Mouse (Mus musculus): Measurements from ENCODE around the gene Gpr152. TPM values are rescaled to one million over a fixed set of nuclear protein-coding genes. Genes with fewer than 3 reads are reported as not detected.

The Gpr152 gene
- polyA plus RNA-seq, 1 experiment from 2014 or later, result not detected

DNA sequence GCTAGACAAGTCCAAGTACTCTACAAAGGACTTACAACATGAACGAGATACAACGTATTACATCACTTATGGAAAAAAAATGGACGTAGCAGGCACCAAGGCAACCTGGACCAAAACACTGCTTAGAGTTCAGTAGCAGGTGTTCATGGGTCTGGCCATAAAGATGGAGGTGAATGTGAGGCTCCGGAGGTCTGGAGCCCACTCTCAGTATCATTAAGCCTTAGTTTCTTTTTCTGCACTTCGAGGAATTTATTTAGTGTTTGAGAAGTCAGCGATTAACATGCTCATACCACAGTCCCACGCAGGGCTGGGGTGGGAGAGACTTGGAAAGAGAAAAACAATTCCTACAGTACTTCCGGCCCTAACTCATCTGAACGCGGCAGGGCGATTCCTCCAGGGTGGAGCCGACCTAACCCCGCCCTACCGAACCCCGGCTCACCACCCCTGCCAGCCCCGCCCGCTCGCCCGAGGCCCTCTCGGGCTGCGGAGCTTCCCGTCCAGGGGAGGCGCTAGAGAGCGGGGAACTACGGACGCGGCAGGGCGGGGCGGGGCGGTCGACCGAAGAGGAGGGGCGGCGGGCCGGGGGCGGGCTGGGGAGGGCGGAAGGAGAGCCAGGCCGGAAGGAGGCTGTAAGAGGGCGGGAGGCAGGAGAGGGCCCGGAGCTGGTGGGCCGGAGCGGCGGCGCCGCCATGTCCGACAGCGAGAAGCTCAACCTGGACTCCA lies 52.1 kb downstream of the Gpr152 start, which contains the start of gene Ppp1ca:
Gene Ppp1ca (plus strand): TSS at position 538 of the 723 bp plus-strand sequence.
- 7% methylated on average over 47 of the region's 47 CpGs for WGBS
- no peaks in the 10 kb centered on the region for H3K9me3 ChIP-seq
- peak; percentile 94 for ATAC-seq (ENCODE audit: low FRiP score, low read depth)
- peaks cover 20% of the 10 kb centered on the region for H3K4me1 ChIP-seq
- no peaks in the 10 kb centered on the region; the same call in 1 of the 2 replicates for H3K27me3 ChIP-seq (replicated peaks)
- H3K4me2 ChIP-seq (replicated peaks), result peak within 1 kb of the TSS; percentile 95
- peaks cover 36% of the 10 kb centered on the region for H3K36me3 ChIP-seq
- H3K4me3 ChIP-seq, result peak within 1 kb of the TSS; percentile 96
- peak within 1 kb of the TSS; percentile 73 for H3K27ac ChIP-seq
- peak within 1 kb of the TSS; percentile 98 for H3K9ac ChIP-seq

GRCm38 (mm10) chr19:4192251-4192985 lies 52.8 kb downstream of the Gpr152 start:
- H3K36me3 ChIP-seq, result peaks cover 43% of the 10 kb centered on the region
- peak overlapping the region; percentile 96 for H3K4me3 ChIP-seq
- H3K9ac ChIP-seq, result peak overlapping the region; percentile 98
- H3K27ac ChIP-seq, result peak overlapping the region; percentile 73
- under 1% methylated on average over 51 of the region's 52 CpGs for WGBS
- H3K4me1 ChIP-seq, result peaks cover 22% of the 10 kb centered on the region
- ATAC-seq (ENCODE audit: low FRiP score, low read depth), result peak; percentile 73
- no peaks in the 10 kb centered on the region; the same call in 1 of the 2 replicates for H3K27me3 ChIP-seq (replicated peaks)
- peak overlapping the region; percentile 95 for H3K4me2 ChIP-seq (replicated peaks)
- H3K9me3 ChIP-seq, result no peaks in the 10 kb centered on the region

GRCm38 (mm10) chr19:4193129-4193528 lies 53.5 kb downstream of the Gpr152 start:
- peak overlapping the region; percentile 96 for H3K4me3 ChIP-seq
- H3K4me2 ChIP-seq (replicated peaks), result peak overlapping the region; percentile 95
- no peak for ATAC-seq (ENCODE audit: low FRiP score, low read depth)
- WGBS, result 68% methylated on average over 6 of the region's 6 CpGs
- peak overlapping the region; percentile 98 for H3K9ac ChIP-seq
- H3K9me3 ChIP-seq, result no peaks in the 10 kb centered on the region
- peaks cover 22% of the 10 kb centered on the region for H3K4me1 ChIP-seq
- no peaks in the 10 kb centered on the region; the same call in 1 of the 2 replicates for H3K27me3 ChIP-seq (replicated peaks)
- H3K27ac ChIP-seq, result no peak overlapping the region
- H3K36me3 ChIP-seq, result peaks cover 48% of the 10 kb centered on the region

DNA sequence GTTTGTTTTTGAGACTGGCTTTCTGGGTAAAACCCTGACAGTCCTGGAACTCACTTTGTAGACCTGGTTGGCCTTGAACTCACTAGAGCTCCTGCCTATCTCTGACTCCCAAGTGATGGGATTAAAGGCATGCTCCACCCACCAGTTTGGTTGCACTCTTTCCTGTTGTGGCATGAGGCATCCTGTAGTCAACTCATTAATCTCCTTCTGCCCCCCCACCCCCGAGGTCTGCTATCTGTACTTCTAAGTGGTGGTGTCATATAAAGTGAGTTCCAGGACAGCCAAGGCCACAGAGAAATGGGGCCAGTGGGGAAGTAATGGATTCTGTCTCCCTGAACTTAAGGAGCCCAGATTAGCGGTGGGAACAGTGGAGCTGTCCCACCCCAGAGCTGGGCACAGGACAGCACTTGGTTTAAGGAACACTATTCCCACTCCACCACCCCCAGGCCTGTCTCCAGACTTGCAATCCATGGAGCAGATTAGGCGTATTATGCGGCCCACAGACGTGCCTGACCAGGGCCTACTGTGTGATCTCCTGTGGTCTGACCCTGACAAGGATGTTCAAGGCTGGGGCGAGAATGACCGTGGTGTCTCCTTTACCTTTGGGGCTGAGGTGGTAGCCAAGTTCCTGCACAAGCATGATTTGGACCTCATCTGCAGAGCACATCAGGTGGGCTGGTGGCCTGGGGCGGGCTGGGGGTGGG lies 54.6 kb downstream of the Gpr152 start:
- Histone ChIP-seq H3K27ac (no peak overlapping the region), H3K4me2 (replicated peaks) (peak overlapping the region; percentile 95; the same call in 1 of the 2 replicates), H3K36me3 (peaks cover 48% of the 10 kb centered on the region), H3K27me3 (replicated peaks) (no peaks in the 10 kb centered on the region; the same call in 1 of the 2 replicates), H3K4me3 (no peak overlapping the region), H3K4me1 (peaks cover 22% of the 10 kb centered on the region), H3K9ac (no peak overlapping the region), H3K9me3 (no peaks in the 10 kb centered on the region)
- 91% methylated on average over 8 of the region's 8 CpGs for WGBS
- ATAC-seq (ENCODE audit: low FRiP score, low read depth), result no peak

DNA sequence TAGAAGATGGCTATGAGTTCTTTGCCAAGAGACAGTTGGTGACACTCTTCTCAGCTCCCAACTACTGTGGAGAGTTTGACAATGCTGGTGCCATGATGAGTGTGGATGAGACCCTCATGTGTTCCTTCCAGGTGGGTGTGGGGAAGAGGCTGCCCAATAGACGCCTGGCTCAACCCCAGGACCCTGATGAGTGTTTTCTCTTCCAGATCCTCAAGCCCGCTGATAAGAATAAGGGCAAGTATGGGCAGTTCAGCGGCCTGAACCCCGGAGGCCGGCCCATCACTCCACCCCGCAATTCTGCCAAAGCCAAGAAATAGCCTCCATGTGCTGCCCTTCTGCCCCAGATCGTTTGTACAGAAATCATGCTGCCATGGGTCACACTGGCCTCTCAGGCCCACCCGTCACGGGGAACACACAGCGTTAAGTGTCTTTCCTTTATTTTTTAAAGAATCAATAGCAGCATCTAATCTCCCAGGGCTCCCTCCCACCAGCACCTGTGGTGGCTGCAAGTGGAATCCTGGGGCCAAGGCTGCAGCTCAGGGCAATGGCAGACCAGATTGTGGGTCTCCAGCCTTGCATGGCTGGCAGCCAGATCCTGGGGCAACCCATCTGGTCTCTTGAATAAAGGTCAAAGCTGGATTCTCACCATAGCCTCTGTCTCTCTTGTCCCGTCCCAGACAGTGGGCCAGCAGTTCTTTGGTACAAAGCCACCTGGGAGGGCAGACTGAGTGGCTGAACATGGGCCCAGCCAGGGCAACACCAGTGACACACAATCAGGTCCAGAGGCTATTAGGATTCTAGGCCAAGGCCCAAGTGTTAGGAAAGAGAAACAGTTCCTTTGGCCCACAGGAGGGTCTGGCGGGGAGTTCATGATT lies 55.4 kb downstream of the Gpr152 start:
- Histone ChIP-seq H3K9ac (no peak overlapping the region), H3K36me3 (peaks cover 50% of the 10 kb centered on the region), H3K4me2 (replicated peaks) (no peak overlapping the region), H3K4me1 (peaks cover 22% of the 10 kb centered on the region), H3K4me3 (no peak overlapping the region), H3K27ac (no peak overlapping the region), H3K27me3 (replicated peaks) (no peaks in the 10 kb centered on the region), H3K9me3 (no peaks in the 10 kb centered on the region)
- no peak for ATAC-seq (ENCODE audit: low FRiP score, low read depth)
- WGBS, result 78% methylated on average over 12 of the region's 12 CpGs

Other genes with a start within 250 kb of the Gpr152 start
- 19.7 and 22.0 TPM in 2 replicates for gene Tcirg1, start 232.7 kb upstream of the Gpr152 start, polyA plus RNA-seq (2016; fragmentation: Nextera tagmentation; extraction: Ambion mirVana)
- gene Ndufs8, start 227.0 kb upstream of the Gpr152 start, polyA plus RNA-seq (2016; fragmentation: Nextera tagmentation; extraction: Ambion mirVana), result 226 and 234 TPM in 2 replicates
- 0.84 and 0.87 TPM in 2 replicates for gene Aldh3b1, start 210.0 kb upstream of the Gpr152 start, polyA plus RNA-seq (2016; fragmentation: Nextera tagmentation; extraction: Ambion mirVana)
- gene Unc93b1, start 204.6 kb upstream of the Gpr152 start, polyA plus RNA-seq (2016; fragmentation: Nextera tagmentation; extraction: Ambion mirVana), result 8.4 and 11.1 TPM in 2 replicates
- not detected in 2 replicates for gene Aldh3b3, start 181.1 kb upstream of the Gpr152 start, polyA plus RNA-seq (2016; fragmentation: Nextera tagmentation; extraction: Ambion mirVana)
- gene Aldh3b2, start 167.5 kb upstream of the Gpr152 start, polyA plus RNA-seq (2016; fragmentation: Nextera tagmentation; extraction: Ambion mirVana), result 0.65 and 0.68 TPM in 2 replicates
- 2.8 and 3.2 TPM in 2 replicates for gene Acy3, start 153.2 kb upstream of the Gpr152 start, polyA plus RNA-seq (2016; fragmentation: Nextera tagmentation; extraction: Ambion mirVana)
- not detected in 2 replicates for gene Tbx10, start 147.0 kb upstream of the Gpr152 start, polyA plus RNA-seq (2016; fragmentation: Nextera tagmentation; extraction: Ambion mirVana)
- gene Nudt8, start 139.2 kb upstream of the Gpr152 start, polyA plus RNA-seq (2016; fragmentation: Nextera tagmentation; extraction: Ambion mirVana), result 20.6 and 22.8 TPM in 2 replicates
- gene Gm49405, start 139.2 kb upstream of the Gpr152 start, polyA plus RNA-seq (2016; fragmentation: Nextera tagmentation; extraction: Ambion mirVana), result 4.3 TPM in 2 replicates
- 4.5 and 6.0 TPM in 2 replicates for gene Doc2g, start 136.5 kb upstream of the Gpr152 start, polyA plus RNA-seq (2016; fragmentation: Nextera tagmentation; extraction: Ambion mirVana)
- 201 and 209 TPM in 2 replicates for gene Ndufv1, start 127.0 kb upstream of the Gpr152 start, polyA plus RNA-seq (2016; fragmentation: Nextera tagmentation; extraction: Ambion mirVana)
- gene Gstp1, start 101.8 kb upstream of the Gpr152 start, polyA plus RNA-seq (2016; fragmentation: Nextera tagmentation; extraction: Ambion mirVana), result 349 and 353 TPM in 2 replicates
- 1.8 and 2.8 TPM in 2 replicates for gene Gstp2, start 93.8 kb upstream of the Gpr152 start, polyA plus RNA-seq (2016; fragmentation: Nextera tagmentation; extraction: Ambion mirVana)
- gene Gstp3, start 80.2 kb upstream of the Gpr152 start, polyA plus RNA-seq (2016; fragmentation: Nextera tagmentation; extraction: Ambion mirVana), result not detected in 2 replicates
- gene Cabp2, start 58.2 kb upstream of the Gpr152 start, polyA plus RNA-seq (2016; fragmentation: Nextera tagmentation; extraction: Ambion mirVana), result not detected in 2 replicates
- 73.6 and 75.9 TPM in 2 replicates for gene Cdk2ap2, start 42.6 kb upstream of the Gpr152 start, polyA plus RNA-seq (2016; fragmentation: Nextera tagmentation; extraction: Ambion mirVana)
- gene Pitpnm1, start 39.8 kb upstream of the Gpr152 start, polyA plus RNA-seq (2016; fragmentation: Nextera tagmentation; extraction: Ambion mirVana), result 26.2 and 27.8 TPM in 2 replicates
- gene Aip, start 13.9 kb upstream of the Gpr152 start, polyA plus RNA-seq (2016; fragmentation: Nextera tagmentation; extraction: Ambion mirVana), result 67.3 and 69.4 TPM in 2 replicates
- 0.13 and 0.19 TPM in 2 replicates for gene Cabp4, start 4.2 kb downstream of the Gpr152 start, polyA plus RNA-seq (2016; fragmentation: Nextera tagmentation; extraction: Ambion mirVana)
- 128 and 131 TPM in 2 replicates for gene Coro1b, start 8.8 kb downstream of the Gpr152 start, polyA plus RNA-seq (2016; fragmentation: Nextera tagmentation; extraction: Ambion mirVana)
- gene Ptprcap, start 13.8 kb downstream of the Gpr152 start, polyA plus RNA-seq (2016; fragmentation: Nextera tagmentation; extraction: Ambion mirVana), result 0.92 and 0.94 TPM in 2 replicates
- gene Rps6kb2, start 23.6 kb downstream of the Gpr152 start, polyA plus RNA-seq (2016; fragmentation: Nextera tagmentation; extraction: Ambion mirVana), result 62.3 and 71.7 TPM in 2 replicates
- 3.9 and 4.8 TPM in 2 replicates for gene Carns1, start 35.7 kb downstream of the Gpr152 start, polyA plus RNA-seq (2016; fragmentation: Nextera tagmentation; extraction: Ambion mirVana)
- 1.1 and 1.4 TPM in 2 replicates for gene Tbc1d10c, start 51.5 kb downstream of the Gpr152 start, polyA plus RNA-seq (2016; fragmentation: Nextera tagmentation; extraction: Ambion mirVana)
- gene Ppp1ca, start 52.3 kb downstream of the Gpr152 start, polyA plus RNA-seq (2016; fragmentation: Nextera tagmentation; extraction: Ambion mirVana), result 753 and 767 TPM in 2 replicates
- 25.9 and 34.0 TPM in 2 replicates for gene Rad9a, start 61.9 kb downstream of the Gpr152 start, polyA plus RNA-seq (2016; fragmentation: Nextera tagmentation; extraction: Ambion mirVana)
- 0.87 and 0.95 TPM in 2 replicates for gene Clcf1, start 74.5 kb downstream of the Gpr152 start, polyA plus RNA-seq (2016; fragmentation: Nextera tagmentation; extraction: Ambion mirVana)
- gene AC109138.7, start 74.6 kb downstream of the Gpr152 start, polyA plus RNA-seq (2016; fragmentation: Nextera tagmentation; extraction: Ambion mirVana), result not detected in 2 replicates
- gene Pold4, start 92.1 kb downstream of the Gpr152 start, polyA plus RNA-seq (2016; fragmentation: Nextera tagmentation; extraction: Ambion mirVana), result 18.7 and 19.8 TPM in 2 replicates
- 5.9 and 7.0 TPM in 2 replicates for gene Ssh3, start 129.4 kb downstream of the Gpr152 start, polyA plus RNA-seq (2016; fragmentation: Nextera tagmentation; extraction: Ambion mirVana)
- gene Ankrd13d, start 143.3 kb downstream of the Gpr152 start, polyA plus RNA-seq (2016; fragmentation: Nextera tagmentation; extraction: Ambion mirVana), result 18.5 and 19.0 TPM in 2 replicates
- 19.7 and 21.2 TPM in 2 replicates for gene Grk2, start 166.4 kb downstream of the Gpr152 start, polyA plus RNA-seq (2016; fragmentation: Nextera tagmentation; extraction: Ambion mirVana)